Mouse (Mus musculus): ENCODE data around the gene Unc50. TPM values are rescaled to one million over a fixed set of nuclear protein-coding genes. Genes with fewer than 3 reads are reported as not detected.

Gene Unc50
- polyA plus RNA-seq, 1 experiment: 65.9 TPM

DNA sequence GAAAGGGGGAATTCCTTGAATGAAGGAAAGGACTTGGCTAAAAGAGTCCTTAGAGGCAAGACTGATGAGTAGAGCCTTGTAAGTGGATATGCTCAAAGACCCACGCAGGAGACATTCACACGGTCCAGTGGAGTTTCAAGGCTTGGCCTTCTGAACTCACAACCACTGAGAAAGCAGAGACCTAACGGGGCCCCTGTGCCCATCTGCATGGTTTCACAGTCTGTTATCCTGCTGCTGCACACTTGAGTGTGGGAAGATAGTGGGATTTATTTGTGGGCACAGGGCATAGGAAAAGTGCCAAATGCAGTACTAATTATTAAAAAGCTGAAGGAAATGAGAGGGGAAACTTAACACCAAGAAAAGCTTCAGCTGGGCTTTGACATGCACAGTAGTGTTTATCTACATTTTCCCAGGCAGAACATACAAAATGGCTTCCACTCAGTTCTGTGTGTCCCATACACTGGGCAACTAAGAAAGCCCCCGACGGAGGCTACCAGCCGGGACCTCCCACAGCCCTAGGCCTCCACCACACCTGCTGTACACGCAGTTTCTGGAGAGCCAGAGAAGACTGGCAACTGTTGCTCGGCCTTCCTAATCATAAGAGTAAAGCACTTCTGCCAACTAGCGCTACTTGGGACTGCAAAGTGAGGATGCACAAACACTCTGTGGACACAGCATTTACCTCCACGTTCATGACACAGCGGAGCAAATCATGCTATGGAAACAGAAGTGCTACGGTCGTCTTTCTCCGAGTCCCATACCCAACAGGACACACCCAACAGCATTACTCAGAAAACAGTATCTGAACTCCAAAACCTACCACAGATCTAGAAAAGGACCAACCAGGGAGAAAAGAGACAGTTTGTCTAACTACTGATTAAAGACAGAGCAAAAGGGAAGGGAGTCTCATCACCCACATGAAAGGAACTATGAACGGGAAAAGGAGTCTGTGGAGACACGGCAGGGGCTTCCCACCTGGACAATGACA lies 13.2 kb downstream of the Unc50 start:
- H3K27ac ChIP-seq (ENCODE audit: insufficient read depth, low read depth, low read length): no peak overlapping the region
- TF ChIP-seq POLR2A (IDR thresholded peaks at IDR 0.05; ENCODE audit: borderline replicate concordance, low read depth, low read length) (no peak), CTCF (IDR thresholded peaks at IDR 0.05; ENCODE audit: low read depth, low read length) (no peak)
- H3K4me3 ChIP-seq (ENCODE audit: insufficient read depth, low read length): no peak overlapping the region
- no peaks in the 10 kb centered on the region for H3K4me1 ChIP-seq (ENCODE audit: control insufficient read depth, insufficient read depth, low read length)

DNA sequence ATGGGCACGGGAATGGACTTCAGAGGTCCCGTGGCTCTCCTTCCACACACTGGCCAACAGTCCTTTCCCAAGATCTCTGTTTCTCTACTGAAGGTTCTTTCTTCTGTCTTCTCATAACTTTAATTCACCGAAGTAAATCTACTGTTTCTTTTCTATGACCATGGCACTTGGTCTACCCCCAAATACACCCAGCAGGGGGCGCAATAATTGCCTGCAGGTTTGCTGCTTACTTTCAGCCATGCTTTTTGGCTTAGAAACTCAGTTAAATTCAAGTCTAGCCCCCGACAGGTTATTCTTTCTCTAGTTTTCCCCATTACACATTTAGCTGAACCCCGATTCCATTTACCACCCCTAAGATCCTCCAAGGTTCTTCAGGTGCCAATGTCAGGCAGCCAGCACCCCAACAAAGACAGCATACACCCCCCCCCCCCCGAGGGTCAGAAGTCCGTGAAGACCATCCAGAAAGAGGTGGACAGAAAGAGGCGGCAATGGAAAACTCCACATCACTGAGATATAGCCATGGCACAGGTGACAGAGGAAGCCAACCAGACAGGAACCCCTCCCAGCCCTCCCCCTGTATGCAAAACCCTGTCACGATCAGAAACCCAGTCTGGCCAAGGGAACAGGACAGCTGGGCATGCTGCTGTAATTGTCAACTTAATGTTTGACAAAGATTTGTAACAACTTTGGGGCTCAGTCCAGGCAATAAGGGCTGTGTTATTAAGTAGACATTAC lies 18.6 kb downstream of the Unc50 start:
- no peak overlapping the region for H3K4me3 ChIP-seq (ENCODE audit: insufficient read depth, low read length)
- TF ChIP-seq CTCF (IDR thresholded peaks at IDR 0.05; ENCODE audit: low read depth, low read length) (peak; percentile 22; the same call in 1 of the 2 replicates), POLR2A (IDR thresholded peaks at IDR 0.05; ENCODE audit: borderline replicate concordance, low read depth, low read length) (no peak)
- no peak overlapping the region for H3K27ac ChIP-seq (ENCODE audit: insufficient read depth, low read depth, low read length)
- no peaks in the 10 kb centered on the region for H3K4me1 ChIP-seq (ENCODE audit: control insufficient read depth, insufficient read depth, low read length)

DNA sequence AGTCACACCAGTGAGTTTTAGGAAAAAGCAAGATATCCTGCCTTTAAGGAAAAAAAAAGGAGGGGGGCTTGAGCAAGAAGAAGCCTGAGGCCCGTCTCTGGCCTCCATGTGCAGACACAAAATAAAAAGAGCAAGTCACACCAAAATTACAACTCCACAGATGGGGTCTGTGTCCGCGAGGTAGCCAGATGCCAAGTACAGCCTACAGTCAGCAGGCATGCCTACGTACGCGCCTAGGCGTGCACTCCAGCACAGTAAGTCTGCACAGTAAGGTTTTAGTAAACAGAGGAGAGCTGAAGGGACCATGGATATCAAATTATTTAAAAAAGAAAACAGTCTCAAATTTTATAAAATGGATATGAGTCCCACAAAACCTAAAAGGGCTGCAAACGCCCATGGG lies 21.3 kb downstream of the Unc50 start:
- Histone ChIP-seq H3K4me1 (ENCODE audit: control insufficient read depth, insufficient read depth, low read length) (no peaks in the 10 kb centered on the region), H3K4me3 (ENCODE audit: insufficient read depth, low read length) (no peak overlapping the region), H3K27ac (ENCODE audit: insufficient read depth, low read depth, low read length) (no peak overlapping the region)
- TF ChIP-seq CTCF (IDR thresholded peaks at IDR 0.05; ENCODE audit: low read depth, low read length): no peak
- no peak for TF ChIP-seq POLR2A (IDR thresholded peaks at IDR 0.05; ENCODE audit: borderline replicate concordance, low read depth, low read length)

DNA sequence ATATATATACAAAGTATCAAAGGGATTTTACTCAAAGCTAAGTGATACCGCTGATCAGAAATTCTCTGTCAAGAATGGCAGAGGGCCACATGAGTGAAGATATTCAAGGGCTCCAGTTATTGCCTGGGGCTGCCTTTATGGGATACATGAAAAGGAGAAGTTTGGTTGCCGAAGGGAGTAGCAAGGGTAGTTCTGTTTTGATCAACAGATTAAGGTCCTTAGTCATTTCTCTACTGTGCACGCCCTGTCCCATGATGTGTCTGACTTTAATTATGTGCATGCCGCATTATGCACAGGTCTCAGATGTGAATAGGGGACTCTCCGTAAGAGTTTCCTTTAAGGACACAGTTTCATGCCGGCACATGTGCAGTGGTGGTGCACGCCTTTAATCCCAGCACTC lies 27.6 kb downstream of the Unc50 start:
- TF ChIP-seq CTCF (IDR thresholded peaks at IDR 0.05; ENCODE audit: low read depth, low read length): no peak
- TF ChIP-seq POLR2A (IDR thresholded peaks at IDR 0.05; ENCODE audit: borderline replicate concordance, low read depth, low read length): no peak
- Histone ChIP-seq H3K27ac (ENCODE audit: insufficient read depth, low read depth, low read length) (no peak overlapping the region), H3K4me3 (ENCODE audit: insufficient read depth, low read length) (no peak overlapping the region), H3K4me1 (ENCODE audit: control insufficient read depth, insufficient read depth, low read length) (peaks cover 5% of the 10 kb centered on the region)

DNA sequence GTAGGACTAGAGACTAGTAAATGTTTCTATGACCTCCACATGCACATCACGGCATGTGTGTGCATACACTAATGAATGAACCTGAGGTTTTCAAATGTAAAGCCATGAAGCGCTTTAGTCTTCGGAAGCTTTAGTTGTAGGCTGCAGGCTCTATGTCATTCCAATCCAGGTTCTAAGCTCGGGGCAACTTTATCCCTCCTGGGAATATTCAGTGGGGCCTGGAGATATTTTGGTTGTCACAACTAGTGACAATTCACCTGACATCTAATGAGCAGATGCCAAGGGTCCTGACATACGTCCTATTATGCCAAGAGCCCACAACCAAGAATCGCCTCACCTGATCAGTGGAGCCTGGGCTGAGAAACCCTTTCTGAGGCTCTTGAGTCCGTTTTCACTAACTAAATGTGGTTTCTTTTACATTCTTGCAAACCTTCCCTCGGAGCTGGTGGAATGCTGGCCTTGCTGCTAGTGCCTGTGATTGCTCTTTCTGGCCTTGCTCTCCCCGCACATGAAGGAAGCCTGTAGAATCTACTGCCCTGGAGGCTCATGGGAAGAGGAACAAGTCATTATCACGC lies 35.0 kb downstream of the Unc50 start:
- TF ChIP-seq CTCF (IDR thresholded peaks at IDR 0.05; ENCODE audit: low read depth, low read length) (no peak), POLR2A (IDR thresholded peaks at IDR 0.05; ENCODE audit: borderline replicate concordance, low read depth, low read length) (no peak)
- H3K4me3 ChIP-seq (ENCODE audit: insufficient read depth, low read length): no peak overlapping the region
- H3K27ac ChIP-seq (ENCODE audit: insufficient read depth, low read depth, low read length): no peak overlapping the region
- H3K4me1 ChIP-seq (ENCODE audit: control insufficient read depth, insufficient read depth, low read length): peaks cover 4% of the 10 kb centered on the region

DNA sequence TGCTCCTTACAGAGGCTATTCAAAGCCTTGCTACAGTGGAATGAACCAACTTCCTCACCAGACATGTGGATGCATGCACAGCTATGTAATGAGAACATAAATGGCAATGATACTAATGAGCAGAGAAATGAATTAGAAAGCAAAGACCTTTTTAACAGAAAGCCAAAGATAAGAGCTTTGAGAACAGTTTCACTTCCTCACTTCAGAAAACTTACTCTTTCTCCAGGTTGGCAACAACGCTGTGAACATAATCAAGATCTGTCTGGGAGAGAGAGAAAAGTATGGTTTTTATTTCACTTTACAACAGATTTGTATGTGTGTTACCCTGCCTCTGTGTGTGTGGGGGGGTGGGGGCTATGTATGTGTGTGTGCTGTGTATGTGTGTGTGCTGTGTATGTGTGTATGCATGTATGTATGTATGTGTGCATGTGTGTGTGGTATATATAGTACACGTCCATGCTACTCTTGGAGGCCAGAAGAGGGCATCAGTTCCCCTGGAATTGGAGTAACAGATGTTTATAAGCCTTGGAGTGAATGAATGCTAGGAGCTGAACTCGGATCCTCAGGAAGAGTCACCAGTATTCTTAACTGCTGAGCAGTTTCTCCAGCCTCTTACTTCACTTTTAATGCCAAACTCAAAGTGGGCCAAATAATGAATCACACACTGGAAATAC lies 36.5 kb downstream of the Unc50 start:
- Histone ChIP-seq H3K4me1 (ENCODE audit: control insufficient read depth, insufficient read depth, low read length) (peaks cover 4% of the 10 kb centered on the region), H3K4me3 (ENCODE audit: insufficient read depth, low read length) (no peak overlapping the region), H3K27ac (ENCODE audit: insufficient read depth, low read depth, low read length) (no peak overlapping the region)
- no peak for TF ChIP-seq POLR2A (IDR thresholded peaks at IDR 0.05; ENCODE audit: borderline replicate concordance, low read depth, low read length)
- no peak for TF ChIP-seq CTCF (IDR thresholded peaks at IDR 0.05; ENCODE audit: low read depth, low read length)

DNA sequence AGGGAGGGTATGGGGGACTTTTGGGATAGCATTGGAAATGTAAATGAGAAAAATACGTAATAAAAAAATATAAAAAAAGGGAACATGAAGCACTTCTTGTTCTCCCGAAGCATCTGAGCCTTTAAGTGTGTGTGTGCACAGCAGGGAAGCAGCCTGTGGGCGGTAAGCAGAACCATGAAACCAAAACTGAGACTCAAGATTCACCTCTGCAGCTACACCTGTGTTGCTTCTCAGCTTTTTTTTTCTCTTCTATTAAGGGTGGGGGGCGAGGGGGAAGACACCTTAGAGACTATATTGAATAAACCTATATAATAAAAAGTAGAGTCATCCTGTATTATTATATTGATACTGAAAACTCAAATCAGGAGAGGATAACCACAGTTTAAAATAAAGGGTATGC lies 37.9 kb downstream of the Unc50 start:
- Histone ChIP-seq H3K27ac (ENCODE audit: insufficient read depth, low read depth, low read length) (no peak overlapping the region), H3K4me3 (ENCODE audit: insufficient read depth, low read length) (no peak overlapping the region), H3K4me1 (ENCODE audit: control insufficient read depth, insufficient read depth, low read length) (peaks cover 15% of the 10 kb centered on the region)
- TF ChIP-seq CTCF (IDR thresholded peaks at IDR 0.05; ENCODE audit: low read depth, low read length): no peak
- TF ChIP-seq POLR2A (IDR thresholded peaks at IDR 0.05; ENCODE audit: borderline replicate concordance, low read depth, low read length): no peak

DNA sequence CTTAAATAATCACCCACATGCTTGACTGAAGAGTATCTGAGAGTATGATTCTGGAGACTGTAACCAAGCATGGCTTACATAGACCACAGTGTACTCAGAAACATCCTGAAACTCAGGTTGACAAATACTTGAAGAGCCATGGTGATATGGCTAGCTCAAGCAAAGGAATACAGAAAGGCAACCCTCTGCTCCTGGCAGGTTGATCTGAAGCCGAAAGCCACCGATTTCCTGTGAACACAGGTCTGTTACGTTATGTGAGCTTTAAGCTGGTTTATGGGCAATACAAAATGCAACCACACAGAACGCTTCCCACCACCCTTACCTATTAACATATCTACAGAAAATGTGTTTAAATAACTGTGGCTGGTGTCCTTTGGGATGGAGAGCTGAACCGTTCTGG lies 39.1 kb downstream of the Unc50 start:
- TF ChIP-seq CTCF (IDR thresholded peaks at IDR 0.05; ENCODE audit: low read depth, low read length): no peak
- no peak for TF ChIP-seq POLR2A (IDR thresholded peaks at IDR 0.05; ENCODE audit: borderline replicate concordance, low read depth, low read length)
- H3K4me1 ChIP-seq (ENCODE audit: control insufficient read depth, insufficient read depth, low read length): peaks cover 24% of the 10 kb centered on the region
- no peak overlapping the region for H3K27ac ChIP-seq (ENCODE audit: insufficient read depth, low read depth, low read length)
- H3K4me3 ChIP-seq (ENCODE audit: insufficient read depth, low read length): no peak overlapping the region
